Comparison of ENCODE assay signal across 9 mouse cellular contexts in the genomic region with DNA sequence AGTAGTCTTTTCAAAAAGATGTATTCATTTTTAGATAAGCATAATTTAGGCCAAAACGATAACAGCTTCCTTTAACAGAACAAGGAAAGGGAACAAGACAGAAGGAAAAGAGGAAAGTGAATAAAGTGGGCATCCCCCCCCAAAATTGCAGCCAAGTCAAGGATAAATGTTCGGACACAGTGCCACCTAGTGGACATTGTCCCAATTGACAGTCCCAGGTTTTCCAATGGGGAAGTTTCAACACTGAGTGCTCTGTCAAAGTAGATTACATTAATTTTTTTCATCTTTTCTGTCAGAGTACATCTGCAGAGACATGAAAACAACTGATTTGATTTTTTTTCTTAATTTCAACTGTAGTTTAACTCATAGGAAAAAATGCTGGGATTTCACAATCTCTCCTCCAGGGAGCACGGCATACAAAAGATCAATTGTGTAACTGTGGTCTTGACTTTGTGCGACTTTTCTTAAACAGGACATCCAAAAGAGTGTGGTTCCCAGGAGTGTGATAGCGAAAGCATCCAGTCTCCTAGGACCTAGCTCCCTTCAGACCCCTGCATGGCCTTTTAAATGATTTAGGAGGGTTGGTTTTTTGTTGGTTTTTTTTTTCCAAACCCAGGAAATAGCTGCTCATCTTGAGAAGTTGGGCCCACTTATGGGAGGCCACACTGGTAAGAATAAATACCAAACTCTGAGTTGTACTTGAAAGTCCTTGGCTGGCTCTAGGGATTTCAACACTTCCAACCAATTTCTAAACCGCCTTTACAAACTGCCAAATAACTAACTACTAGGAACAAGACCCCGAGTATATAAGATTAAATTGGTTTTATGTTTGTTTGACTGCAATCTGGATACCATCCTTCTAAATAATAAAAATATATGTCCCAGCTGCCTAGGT. TPM values are rescaled to one million over a fixed set of nuclear protein-coding genes. Genes with fewer than 3 reads are reported as not detected.
DNase-seq lines count a peak whose midpoint lies in the region; ATAC-seq and TF ChIP-seq lines count a peak whose summit lies in the region.
"Had no signal": no experiment of that assay in that cellular context is flagged by ENCODE, and none has a peak within 500 bp of the region (broad histone marks: within the 10 kb centered on the region; RNA-seq: fewer than 3 reads in every experiment).

No protein-coding gene starts in this region.

- peaks cover 5% of the 10 kb centered on the region; the same call in 1 of the 2 replicates for H3K4me1 ChIP-seq in heart, embryonic 12.5 days (replicated peaks)
- no peaks in the 10 kb centered on the region for H3K4me1 ChIP-seq in testis, adult 2 months (ENCODE audit: control insufficient read depth, insufficient read depth, low read length)
- H3K4me1 ChIP-seq in heart, postnatal 0 days (ENCODE audit: control insufficient read depth, insufficient read depth) = no peaks in the 10 kb centered on the region
- no peaks in the 10 kb centered on the region for H3K4me1 ChIP-seq in lung, embryonic 14.5 days (ENCODE audit: insufficient read depth)
- no peaks in the 10 kb centered on the region for H3K4me1 ChIP-seq in stomach, postnatal 0 days (replicated peaks; ENCODE audit: control insufficient read depth, insufficient read depth)

- no peak overlapping the region for H3K4me3 ChIP-seq in heart, embryonic 12.5 days
- H3K4me3 ChIP-seq in testis, adult 2 months (ENCODE audit: control insufficient read depth, low read depth, low read length) = no peak overlapping the region
- no peak overlapping the region for H3K4me3 ChIP-seq in heart, postnatal 0 days (ENCODE audit: low read depth, low read length)
- no peak overlapping the region for H3K4me3 ChIP-seq in lung, embryonic 14.5 days (ENCODE audit: low read depth, low read length)
- H3K4me3 ChIP-seq in stomach, postnatal 0 days (ENCODE audit: low read depth, low read length) = no peak overlapping the region

- no peak for TF ChIP-seq POLR2A in testis, adult 2 months (IDR thresholded peaks at IDR 0.05; ENCODE audit: control insufficient read depth, low read depth, low read length)

- WGBS in heart, embryonic 12.5 days = 38% methylated on average over 7 of the region's 7 CpGs
- 46% methylated on average over 7 of the region's 7 CpGs for WGBS in heart, postnatal 0 days
- WGBS in lung, embryonic 14.5 days = 40% methylated on average over 7 of the region's 7 CpGs
- WGBS in stomach, postnatal 0 days = 47% methylated on average over 7 of the region's 7 CpGs

- no peak for ATAC-seq in heart, embryonic 12.5 days (ENCODE audit: insufficient number of reproducible peaks, low FRiP score)
- no peak for ATAC-seq in heart, postnatal 0 days (ENCODE audit: insufficient read depth, low read depth)
- ATAC-seq in lung, embryonic 14.5 days (ENCODE audit: insufficient read depth) = no peak
- ATAC-seq in stomach, postnatal 0 days (ENCODE audit: low FRiP score, low TSS enrichment) = no peak

- H3K9me3 ChIP-seq in heart, embryonic 12.5 days (replicated peaks) = no peaks in the 10 kb centered on the region; the same call in 1 of the 2 replicates
- no peaks in the 10 kb centered on the region for H3K9me3 ChIP-seq in heart, postnatal 0 days (replicated peaks; ENCODE audit: control insufficient read depth, low read length)
- no peaks in the 10 kb centered on the region for H3K9me3 ChIP-seq in lung, embryonic 14.5 days (ENCODE audit: low read depth, low read length)
- no peaks in the 10 kb centered on the region for H3K9me3 ChIP-seq in stomach, postnatal 0 days (ENCODE audit: control insufficient read depth, low read length)

- H3K4me2 ChIP-seq in heart, embryonic 12.5 days = no peak overlapping the region
- H3K4me2 ChIP-seq in heart, postnatal 0 days (ENCODE audit: low read depth, low read length) = no peak overlapping the region
- H3K4me2 ChIP-seq in lung, embryonic 14.5 days = no peak overlapping the region
- no peak overlapping the region for H3K4me2 ChIP-seq in stomach, postnatal 0 days (replicated peaks; ENCODE audit: low read depth)

- no peaks in the 10 kb centered on the region for H3K27me3 ChIP-seq in heart, embryonic 12.5 days (replicated peaks)
- no peaks in the 10 kb centered on the region for H3K27me3 ChIP-seq in testis, adult 2 months (ENCODE audit: control insufficient read depth, insufficient read depth, low read length)
- no peaks in the 10 kb centered on the region for H3K27me3 ChIP-seq in heart, postnatal 0 days (ENCODE audit: control insufficient read depth, insufficient read depth, low read length)
- H3K27me3 ChIP-seq in lung, embryonic 14.5 days (ENCODE audit: insufficient read depth, low read length) = no peaks in the 10 kb centered on the region
- H3K27me3 ChIP-seq in stomach, postnatal 0 days (ENCODE audit: control insufficient read depth, insufficient read depth, low read length) = no peaks in the 10 kb centered on the region

- no peak overlapping the region for H3K9ac ChIP-seq in heart, embryonic 12.5 days
- H3K9ac ChIP-seq in heart, postnatal 0 days (replicated peaks; ENCODE audit: low read depth, low read length) = no peak overlapping the region
- no peak overlapping the region for H3K9ac ChIP-seq in lung, embryonic 14.5 days
- H3K9ac ChIP-seq in stomach, postnatal 0 days (ENCODE audit: low read length) = no peak overlapping the region

- H3K36me3 ChIP-seq in heart, embryonic 12.5 days = no peaks in the 10 kb centered on the region
- no peaks in the 10 kb centered on the region for H3K36me3 ChIP-seq in testis, adult 2 months (ENCODE audit: control insufficient read depth, insufficient read depth, low read length)
- H3K36me3 ChIP-seq in heart, postnatal 0 days (replicated peaks; ENCODE audit: control insufficient read depth, insufficient read depth, low read length) = no peaks in the 10 kb centered on the region
- H3K36me3 ChIP-seq in lung, embryonic 14.5 days (ENCODE audit: insufficient read depth) = no peaks in the 10 kb centered on the region
- no peaks in the 10 kb centered on the region for H3K36me3 ChIP-seq in stomach, postnatal 0 days (ENCODE audit: control insufficient read depth, insufficient read depth, low read length)

- no peak overlapping the region for H3K27ac ChIP-seq in heart, embryonic 12.5 days (ENCODE audit: poor library complexity, severe bottlenecking)
- H3K27ac ChIP-seq in testis, adult 2 months (ENCODE audit: control insufficient read depth, insufficient read depth, low read depth, low read length) = no peak overlapping the region
- H3K27ac ChIP-seq in heart, postnatal 0 days (ENCODE audit: low read depth) = no peak overlapping the region
- H3K27ac ChIP-seq in lung, embryonic 14.5 days (ENCODE audit: low read depth) = no peak overlapping the region
- no peak overlapping the region for H3K27ac ChIP-seq in stomach, postnatal 0 days (replicated peaks)

- no peak for TF ChIP-seq EP300 in heart, postnatal 0 days (IDR thresholded peaks at IDR 0.05; ENCODE audit: low read depth)
- no peak for TF ChIP-seq EP300 in stomach, postnatal 0 days (optimal IDR thresholded peaks at IDR 0.05)

- DNase-seq in heart, adult 11 months = peak; percentile 91
- DNase-seq in testis, postnatal 14 days (ENCODE audit: low spot score) = no peak
- DNase-seq in cerebellum, adult 18-20 months = peak; percentile 38 to 49
- DNase-seq in heart, postnatal 0 days (ENCODE audit: low spot score) = peak; percentile 11
- DNase-seq in lung, embryonic 14.5 days = peak; percentile 87
- peak; percentile 42 for DNase-seq in stomach, postnatal 0 days (ENCODE audit: low spot score)

- peak; percentile 14; the same call in 1 of the 2 replicates for TF ChIP-seq CTCF in testis, adult 2 months (IDR thresholded peaks at IDR 0.05; ENCODE audit: control insufficient read depth, insufficient read depth, insufficient replicate concordance, low read depth, low read length)
- TF ChIP-seq CTCF in heart, postnatal 0 days (IDR thresholded peaks at IDR 0.05; ENCODE audit: low read depth) = peak; percentile 76
- TF ChIP-seq CTCF in lung, embryonic 14.5 days (IDR thresholded peaks at IDR 0.05; ENCODE audit: low read depth) = peak; percentile 86
- peak; percentile 86 for TF ChIP-seq CTCF in stomach, postnatal 0 days (IDR thresholded peaks at IDR 0.05; ENCODE audit: low read depth)

RNA-seq across cellular contexts. Expression of gene Tnfsf11, which starts 19.7 kb away (rescaled TPM):
- polyA plus RNA-seq in heart, embryonic 12.5 days (2016; fragmentation: Nextera tagmentation; extraction: Ambion mirVana) = 0.10 and 0.44 TPM in 2 replicates
- 0.04 TPM in 1 of 2 replicates, not detected in the other for polyA plus RNA-seq in testis, adult 2 months (2012; rRNA removed)
- total RNA-seq in heart, postnatal 0 days (2014; rRNA removed; ENCODE audit: low replicate concordance) = 0.23 TPM in 1 of 2 replicates, not detected in the other
- polyA plus RNA-seq in heart, postnatal 0 days (2015; fragmentation: Nextera tagmentation; extraction: Ambion mirVana) = 0.05 and 0.07 TPM in 2 replicates
- polyA plus RNA-seq in lung, embryonic 14.5 days (2014; fragmentation: Nextera tagmentation; extraction: Ambion mirVana) = 0.22 and 0.29 TPM in 2 replicates
- 0.10 TPM in 1 of 2 replicates, not detected in the other for polyA plus RNA-seq in stomach, postnatal 0 days (2015; fragmentation: Nextera tagmentation; extraction: Ambion mirVana)
- total RNA-seq: layer of hippocampus, postnatal 25 days had no signal

Comparison
In these comparisons a context has a peak if more than half of its experiments do, and no peak if none do; other contexts are left out.
1. CTCF ChIP-seq: peak in every context shown above with its lines; median percentile 86 in lung, embryonic 14.5 days; 86 in stomach, postnatal 0 days; 76 in heart, postnatal 0 days; 14 in testis, adult 2 months.